Mouse (Mus musculus): ENCODE results near the gene Rpl18a.

GRCm38 (mm10) chr8:70911596-70911995 is 14.4 kb upstream of the Rpl18a start:
- peak; percentile 23 for TF ChIP-seq CTCF (IDR thresholded peaks at IDR 0.05; ENCODE audit: low read depth, low read length)
- no peak for TF ChIP-seq POLR2A (IDR thresholded peaks at IDR 0.05; ENCODE audit: insufficient read depth, low read length)
